Mouse (Mus musculus) liver, embryonic 13.5 days (tissue): Measurements from ENCODE around the gene Spata32. TPM values are rescaled to one million over a fixed set of nuclear protein-coding genes. Genes with fewer than 3 reads are reported as not detected.

Experiments used
- ATAC-seq: fragments of 200-750 bp; cut with Nextera tagmentation; 2 replicates; pipeline ENCODE4 v1.8.0; 2017; ENCODE audit warnings: low read depth, mild to moderate bottlenecking, moderate number of reproducible peaks, moderate library complexity
- DNase-seq: peaks from one replicate; pipeline ENCODE4 v3.0.0; 2022
- H3K27ac ChIP-seq: fragments of 300-500 bp; sonication (generic); 2 replicates; pipeline ENCODE4 v1.5.1; 2015; ENCODE audit warnings: moderate library complexity, mild to moderate bottlenecking, inconsistent platforms
- H3K27me3 ChIP-seq: fragments of 300-500 bp; sonication (generic); 2 replicates; pipeline ENCODE4 v1.6.1; 2015; ENCODE audit warnings: mild to moderate bottlenecking, inconsistent platforms
- H3K36me3 ChIP-seq: fragments of 300-500 bp; sonication (generic); 2 replicates; pipeline ENCODE4 v1.6.1; 2015; ENCODE audit warnings: mild to moderate bottlenecking, inconsistent platforms
- H3K4me1 ChIP-seq: fragments of 300-500 bp; sonication (generic); replicated peaks from 2 replicates; pipeline ENCODE4 v1.6.1; 2015; ENCODE audit warnings: inconsistent platforms
- H3K4me2 ChIP-seq: fragments of 300-500 bp; sonication (generic); 2 replicates; pipeline ENCODE4 v1.6.1; 2015; ENCODE audit warnings: inconsistent platforms, mild to moderate bottlenecking, moderate library complexity
- H3K4me3 ChIP-seq: fragments of 300-500 bp; sonication (generic); replicated peaks from 2 replicates; pipeline ENCODE4 v1.5.1; 2015; ENCODE audit warnings: mild to moderate bottlenecking, inconsistent platforms
- H3K9ac ChIP-seq: fragments of 300-500 bp; sonication (generic); 2 replicates; pipeline ENCODE4 v1.6.1; 2015; ENCODE audit warnings: mild to moderate bottlenecking, inconsistent platforms
- H3K9me3 ChIP-seq: fragments of 300-500 bp; sonication (generic); replicated peaks from 2 replicates; pipeline ENCODE4 v1.6.1; 2016; ENCODE audit warnings: inconsistent platforms
- WGBS: fragments of 180-500 bp; shearing (Covaris S2); methylation state at CpG from one replicate; pipeline ENCODE4 v1.1.7; 2015; ENCODE audit not compliant: insufficient replicate concordance; 5-methylcytosine and 5-hydroxymethylcytosine counted together
- polyA plus RNA-seq: library from polyadenylated mRNA; unstranded; fragments of >200 nt; fragmentation: Nextera tagmentation; extraction: Ambion mirVana; gene quantifications from 2 replicates; pipeline ENCODE4 v1.2.1, GENCODE M21; 2015

Spata32 gene
- polyA plus RNA-seq, 1 experiment from 2014 or later, result not detected

DNA sequence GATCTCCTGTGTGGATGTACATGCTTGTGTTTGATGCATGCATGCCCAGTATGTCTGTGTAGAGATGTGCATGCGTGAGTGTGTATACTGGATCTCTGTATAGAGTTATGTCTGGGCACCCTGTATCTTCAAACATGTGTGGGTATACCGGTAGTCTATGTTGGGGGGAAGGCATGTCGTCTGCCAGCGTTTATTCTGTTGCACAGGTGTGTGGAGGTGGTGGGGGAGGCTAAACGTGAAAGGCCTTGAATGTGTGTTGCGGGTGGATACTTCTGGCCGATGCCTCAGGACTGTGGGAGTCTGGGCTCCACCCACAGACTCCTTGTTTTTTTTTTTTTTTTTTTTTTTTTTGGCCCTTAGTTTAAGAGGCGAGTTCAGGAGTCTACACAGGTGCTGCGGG is 36.9 kb downstream of the Spata32 start:
- Histone ChIP-seq H3K4me3 (no peak overlapping the region), H3K4me2 (no peak overlapping the region), H3K4me1 (peaks cover 18% of the 10 kb centered on the region), H3K9ac (no peak overlapping the region), H3K27me3 (no peaks in the 10 kb centered on the region), H3K27ac (no peak overlapping the region), H3K9me3 (no peaks in the 10 kb centered on the region), H3K36me3 (no peaks in the 10 kb centered on the region)
- no peak for DNase-seq
- WGBS, result 71% methylated on average over 9 of the region's 9 CpGs
- ATAC-seq, result no peak

DNA sequence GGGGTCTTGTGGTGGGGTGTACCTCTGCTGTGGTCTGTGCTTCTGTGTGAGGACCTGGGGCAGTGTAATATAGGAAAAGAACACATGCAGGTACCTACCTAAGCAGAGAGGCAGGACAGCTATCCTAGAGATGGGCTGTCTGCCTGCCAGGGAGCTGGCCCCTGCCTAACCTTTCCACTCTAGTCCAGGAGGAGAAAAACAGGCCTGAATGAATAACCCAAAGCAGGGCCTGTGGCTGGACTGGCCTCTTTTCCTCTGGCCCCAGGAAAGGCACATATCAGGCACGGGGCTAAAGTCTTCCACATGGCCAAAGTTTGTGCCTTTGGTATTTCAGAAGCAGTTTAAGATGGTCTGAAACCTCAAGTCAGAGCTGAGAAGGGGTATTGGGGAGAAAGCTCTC is 37.8 kb downstream of the Spata32 start:
- H3K9me3 ChIP-seq, result no peaks in the 10 kb centered on the region
- H3K4me1 ChIP-seq, result peaks cover 25% of the 10 kb centered on the region
- H3K4me2 ChIP-seq, result no peak overlapping the region
- no peak overlapping the region for H3K4me3 ChIP-seq
- no peaks in the 10 kb centered on the region for H3K27me3 ChIP-seq
- no peak overlapping the region for H3K9ac ChIP-seq
- 58% methylated on average over 1 of the region's 1 CpGs for WGBS
- no peak for ATAC-seq
- DNase-seq, result no peak
- H3K36me3 ChIP-seq, result no peaks in the 10 kb centered on the region
- no peak overlapping the region for H3K27ac ChIP-seq

- peaks cover 41% of the 10 kb centered on the region for H3K4me1 ChIP-seq
- no peaks in the 10 kb centered on the region for H3K36me3 ChIP-seq
- DNase-seq, result no peak
- H3K4me2 ChIP-seq, result no peak overlapping the region
- H3K27ac ChIP-seq, result no peak overlapping the region
- no peaks in the 10 kb centered on the region for H3K9me3 ChIP-seq
- WGBS, result 80% methylated on average over 8 of the region's 8 CpGs
- H3K27me3 ChIP-seq, result no peaks in the 10 kb centered on the region
- ATAC-seq, result no peak
- no peak overlapping the region for H3K9ac ChIP-seq
- H3K4me3 ChIP-seq, result no peak overlapping the region
These were observed 39.5 kb downstream of the Spata32 start for GRCm38 (mm10) chr11:103178748-103179147.

DNA sequence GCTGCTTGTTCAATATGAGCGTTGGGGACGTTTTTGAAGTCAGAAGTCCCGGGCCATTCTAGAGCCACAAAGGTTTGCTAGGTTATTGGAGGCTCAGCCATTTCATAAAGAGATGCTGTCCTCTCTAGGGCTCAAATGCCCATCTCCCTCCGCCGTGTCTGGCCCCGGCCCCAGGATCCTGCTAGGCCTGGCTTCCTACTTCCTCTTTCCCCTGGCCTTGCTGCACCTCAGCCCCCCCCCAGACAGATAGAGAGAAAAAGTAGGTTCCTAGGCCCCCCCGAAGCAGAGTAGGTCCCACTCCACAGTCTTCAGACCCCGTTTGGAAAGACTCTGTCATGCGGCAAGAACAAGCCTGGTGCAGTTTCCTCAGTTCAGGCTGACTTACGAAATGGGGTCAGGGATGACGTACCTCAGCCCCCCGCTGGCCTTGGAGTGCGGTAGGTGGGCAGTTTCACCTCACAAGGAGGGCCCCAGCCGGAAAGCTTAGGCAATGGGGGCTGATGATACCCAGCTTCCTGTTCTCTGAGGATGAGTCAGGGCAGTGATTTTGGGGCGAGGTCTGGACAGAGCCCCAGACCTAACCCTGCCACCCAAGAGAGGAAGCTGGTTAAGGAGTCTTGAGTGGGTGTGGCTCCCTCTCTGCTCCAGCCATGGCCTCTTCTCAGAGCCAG is 40.3 kb downstream of the Spata32 start:
- no peaks in the 10 kb centered on the region for H3K9me3 ChIP-seq
- H3K27me3 ChIP-seq, result peaks cover 4% of the 10 kb centered on the region; the same call in 1 of the 2 replicates
- H3K9ac ChIP-seq, result no peak overlapping the region
- WGBS, result 38% methylated on average over 15 of the region's 15 CpGs
- no peak for ATAC-seq
- H3K4me3 ChIP-seq, result no peak overlapping the region
- H3K4me2 ChIP-seq, result 0 out of 2 replicates have a peak overlapping the region, but pooled peaks have one; percentile 1
- H3K27ac ChIP-seq, result no peak overlapping the region
- peaks cover 49% of the 10 kb centered on the region for H3K4me1 ChIP-seq
- no peak for DNase-seq
- no peaks in the 10 kb centered on the region for H3K36me3 ChIP-seq

- H3K4me2 ChIP-seq, result no peak overlapping the region
- H3K27me3 ChIP-seq, result peaks cover 10% of the 10 kb centered on the region
These were observed 41.0 kb downstream of the Spata32 start for GRCm38 (mm10) chr11:103177216-103177615.

DNA sequence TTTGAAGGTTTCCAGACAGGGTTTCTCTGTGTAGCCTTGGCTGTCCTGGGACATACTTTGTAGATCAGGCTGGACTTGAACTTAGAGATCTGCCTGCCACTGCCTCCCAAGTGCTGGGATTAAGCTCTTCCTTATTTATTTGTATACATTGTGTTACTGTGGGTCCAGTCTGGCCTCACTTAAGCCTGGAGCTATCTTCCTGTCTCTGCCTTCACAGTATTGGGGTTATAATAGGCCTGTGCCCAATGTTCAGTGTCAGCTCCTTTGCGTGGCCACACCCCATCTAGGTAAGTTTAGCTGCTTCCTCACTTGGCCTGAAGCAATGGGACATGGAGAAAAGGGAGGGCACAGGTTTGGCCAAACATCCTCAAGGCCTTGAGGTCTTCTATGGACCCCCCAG is 41.7 kb downstream of the Spata32 start:
- Histone ChIP-seq H3K36me3 (no peaks in the 10 kb centered on the region), H3K4me1 (peaks cover 57% of the 10 kb centered on the region), H3K4me3 (no peak overlapping the region), H3K4me2 (no peak overlapping the region), H3K27me3 (peaks cover 17% of the 10 kb centered on the region), H3K9me3 (no peaks in the 10 kb centered on the region), H3K27ac (no peak overlapping the region; the same call in 1 of the 2 replicates), H3K9ac (no peak overlapping the region)
- WGBS, result 60% methylated on average over 1 of the region's 1 CpGs
- DNase-seq (no peak), ATAC-seq (no peak)

More at GRCm38 (mm10) chr11:103177216-103177615, 41.0 kb downstream of the Spata32 start:
- no peak overlapping the region; the same call in 1 of the 2 replicates for H3K27ac ChIP-seq
- H3K4me3 ChIP-seq, result no peak overlapping the region
- H3K9me3 ChIP-seq, result no peaks in the 10 kb centered on the region
- WGBS, result 55% methylated on average over 5 of the region's 5 CpGs
- DNase-seq, result no peak
- peaks cover 50% of the 10 kb centered on the region for H3K4me1 ChIP-seq
- no peak for ATAC-seq
- H3K36me3 ChIP-seq, result no peaks in the 10 kb centered on the region
- no peak overlapping the region for H3K9ac ChIP-seq

- H3K27ac ChIP-seq, result peak overlapping the region; percentile 1; the same call in 1 of the 2 replicates
- DNase-seq, result no peak
- no peak overlapping the region for H3K4me3 ChIP-seq
- no peak overlapping the region for H3K9ac ChIP-seq
- peaks cover 63% of the 10 kb centered on the region for H3K4me1 ChIP-seq
- ATAC-seq, result no peak
- no peaks in the 10 kb centered on the region for H3K36me3 ChIP-seq
- no peak overlapping the region for H3K4me2 ChIP-seq
- H3K9me3 ChIP-seq, result no peaks in the 10 kb centered on the region
- peaks cover 23% of the 10 kb centered on the region for H3K27me3 ChIP-seq
- 49% methylated on average over 14 of the region's 14 CpGs for WGBS
These were observed 42.4 kb downstream of the Spata32 start for GRCm38 (mm10) chr11:103175688-103176442.

- WGBS, result 12% methylated on average over 8 of the region's 8 CpGs
- H3K4me3 ChIP-seq, result no peak overlapping the region
- no peaks in the 10 kb centered on the region for H3K36me3 ChIP-seq
- H3K9me3 ChIP-seq, result no peaks in the 10 kb centered on the region
- peak; percentile 48 for DNase-seq
- H3K4me2 ChIP-seq, result peak overlapping the region; percentile 24
- peak; percentile 72 for ATAC-seq
- peak overlapping the region; percentile 4; the same call in 1 of the 2 replicates for H3K9ac ChIP-seq
- H3K27me3 ChIP-seq, result peaks cover 33% of the 10 kb centered on the region
- peak overlapping the region; percentile 61 for H3K27ac ChIP-seq
- H3K4me1 ChIP-seq, result peaks cover 70% of the 10 kb centered on the region
These were observed 43.3 kb downstream of the Spata32 start for GRCm38 (mm10) chr11:103174891-103175391.

DNA sequence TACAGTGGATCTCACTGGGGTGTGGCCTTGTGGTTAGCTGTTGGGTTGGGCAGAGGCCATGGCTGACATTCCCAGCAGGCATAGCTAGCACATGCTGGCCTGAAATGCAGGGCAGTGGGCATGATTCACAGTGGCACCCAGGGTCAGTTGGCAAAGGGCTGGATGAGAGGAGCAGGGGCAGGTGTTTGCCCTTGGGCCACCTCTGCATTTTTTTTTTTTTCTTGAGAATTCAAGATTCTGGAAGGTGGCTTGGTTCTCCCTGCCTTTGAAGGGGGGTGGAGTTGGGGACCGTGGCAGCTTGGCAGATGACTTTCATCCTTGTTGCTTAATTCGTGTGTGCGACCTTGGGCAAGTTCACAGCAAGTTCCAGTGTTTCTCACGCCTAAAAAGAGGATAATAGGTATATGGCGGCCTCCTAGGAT is 43.8 kb downstream of the Spata32 start:
- Histone ChIP-seq H3K36me3 (no peaks in the 10 kb centered on the region), H3K27me3 (peaks cover 38% of the 10 kb centered on the region), H3K4me1 (peaks cover 70% of the 10 kb centered on the region), H3K4me3 (no peak overlapping the region), H3K9ac (peak overlapping the region; percentile 4; the same call in 1 of the 2 replicates), H3K9me3 (no peaks in the 10 kb centered on the region), H3K4me2 (peak overlapping the region; percentile 24), H3K27ac (peak overlapping the region; percentile 61)
- WGBS, result 22% methylated on average over 5 of the region's 5 CpGs
- DNase-seq (no peak), ATAC-seq (no peak)

DNA sequence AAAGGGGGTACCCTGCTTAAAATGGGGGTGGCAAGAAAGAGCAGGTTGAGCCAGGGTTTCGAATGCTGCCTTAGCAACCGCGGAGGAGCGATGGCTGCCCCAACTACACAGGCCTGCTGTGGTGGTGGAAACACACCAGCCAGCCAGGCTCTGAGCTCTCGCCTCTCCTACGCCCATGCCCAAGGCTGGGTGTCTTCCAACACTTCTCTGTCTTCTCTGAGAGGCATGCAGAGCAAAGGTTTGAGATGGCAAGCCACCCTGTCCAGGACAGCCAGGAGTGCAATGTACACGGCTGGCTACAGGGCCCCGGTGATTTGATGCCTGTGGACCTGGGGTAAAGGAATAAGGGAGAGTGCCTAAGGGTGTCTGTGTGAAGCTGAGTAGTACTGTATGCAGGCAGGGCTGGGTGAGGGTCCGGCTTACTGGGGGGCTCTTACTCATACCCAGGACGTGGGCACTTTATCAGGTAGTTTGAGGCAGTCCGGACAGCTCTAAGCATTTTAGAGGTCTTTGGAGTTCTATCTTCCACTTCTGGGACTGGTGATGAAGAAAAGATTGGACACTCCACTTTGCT is 44.4 kb downstream of the Spata32 start:
- WGBS, result 62% methylated on average over 11 of the region's 11 CpGs
- Histone ChIP-seq H3K36me3 (no peaks in the 10 kb centered on the region), H3K27me3 (peaks cover 44% of the 10 kb centered on the region), H3K4me2 (0 out of 2 replicates have a peak overlapping the region, but pooled peaks have one; percentile 16), H3K27ac (no peak overlapping the region), H3K4me1 (peaks cover 70% of the 10 kb centered on the region), H3K4me3 (no peak overlapping the region), H3K9ac (no peak overlapping the region), H3K9me3 (no peaks in the 10 kb centered on the region)
- ATAC-seq (no peak), DNase-seq (no peak)

DNA sequence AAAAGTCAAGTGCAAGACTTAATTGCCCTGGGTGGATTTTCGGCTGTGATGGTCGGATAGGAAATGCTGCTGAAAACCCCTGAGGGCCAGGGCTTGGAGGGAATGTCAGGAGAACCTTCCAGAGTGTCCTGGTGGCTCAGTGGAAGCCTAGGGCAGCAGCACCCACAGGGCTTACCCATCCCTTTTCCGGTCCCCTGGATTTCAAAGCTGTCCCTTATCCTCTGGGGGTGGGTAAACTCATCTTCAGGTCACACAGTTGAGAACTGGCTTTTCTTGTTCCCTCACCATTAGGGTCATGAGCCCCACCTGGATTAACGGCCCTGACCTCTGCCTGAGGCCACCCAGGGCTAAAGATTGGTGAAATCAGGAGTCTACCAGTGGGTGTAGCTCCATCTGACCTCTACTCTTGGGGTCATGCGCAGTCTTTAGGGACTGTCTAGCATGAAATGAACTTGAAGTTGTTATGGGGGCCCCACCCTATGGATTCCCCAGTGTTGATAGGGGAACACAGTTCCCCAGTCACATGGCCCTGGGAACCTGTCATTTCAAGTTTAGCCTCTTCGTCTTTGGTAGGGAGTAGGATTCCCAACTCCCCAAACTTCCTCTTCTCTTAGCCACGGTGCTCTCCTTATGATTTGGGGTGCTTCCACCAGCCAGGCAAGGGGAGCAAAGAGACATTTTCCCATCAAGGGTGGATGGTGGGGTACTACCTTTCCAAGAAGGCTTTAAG is 45.0 kb downstream of the Spata32 start:
- H3K4me1 ChIP-seq, result peaks cover 68% of the 10 kb centered on the region
- no peaks in the 10 kb centered on the region for H3K9me3 ChIP-seq
- H3K36me3 ChIP-seq, result no peaks in the 10 kb centered on the region
- no peak overlapping the region for H3K27ac ChIP-seq
- WGBS, result 55% methylated on average over 7 of the region's 7 CpGs
- DNase-seq, result no peak
- ATAC-seq, result no peak
- no peak overlapping the region for H3K4me3 ChIP-seq
- H3K9ac ChIP-seq, result no peak overlapping the region
- peaks cover 45% of the 10 kb centered on the region for H3K27me3 ChIP-seq
- peak overlapping the region; percentile 33 for H3K4me2 ChIP-seq
